Mouse (Mus musculus): ENCODE measurements around the gene Arhgap27. TPM values are rescaled to one million over a fixed set of nuclear protein-coding genes. Genes with fewer than 3 reads are reported as not detected.
A peak's percentile ranks its signal among the peaks of the same experiment; 100 is the strongest.
"Not testable (repeated sequence)": the region's sequence is repeated elsewhere in the genome, so short reads cannot be mapped to it uniquely, and the experiment has no call there.

The Arhgap27 gene
- not detected in 2 replicates for polyA plus RNA-seq (2012; ENCODE audit: insufficient read depth, insufficient read length, low replicate concordance, missing spikeins)

DNA sequence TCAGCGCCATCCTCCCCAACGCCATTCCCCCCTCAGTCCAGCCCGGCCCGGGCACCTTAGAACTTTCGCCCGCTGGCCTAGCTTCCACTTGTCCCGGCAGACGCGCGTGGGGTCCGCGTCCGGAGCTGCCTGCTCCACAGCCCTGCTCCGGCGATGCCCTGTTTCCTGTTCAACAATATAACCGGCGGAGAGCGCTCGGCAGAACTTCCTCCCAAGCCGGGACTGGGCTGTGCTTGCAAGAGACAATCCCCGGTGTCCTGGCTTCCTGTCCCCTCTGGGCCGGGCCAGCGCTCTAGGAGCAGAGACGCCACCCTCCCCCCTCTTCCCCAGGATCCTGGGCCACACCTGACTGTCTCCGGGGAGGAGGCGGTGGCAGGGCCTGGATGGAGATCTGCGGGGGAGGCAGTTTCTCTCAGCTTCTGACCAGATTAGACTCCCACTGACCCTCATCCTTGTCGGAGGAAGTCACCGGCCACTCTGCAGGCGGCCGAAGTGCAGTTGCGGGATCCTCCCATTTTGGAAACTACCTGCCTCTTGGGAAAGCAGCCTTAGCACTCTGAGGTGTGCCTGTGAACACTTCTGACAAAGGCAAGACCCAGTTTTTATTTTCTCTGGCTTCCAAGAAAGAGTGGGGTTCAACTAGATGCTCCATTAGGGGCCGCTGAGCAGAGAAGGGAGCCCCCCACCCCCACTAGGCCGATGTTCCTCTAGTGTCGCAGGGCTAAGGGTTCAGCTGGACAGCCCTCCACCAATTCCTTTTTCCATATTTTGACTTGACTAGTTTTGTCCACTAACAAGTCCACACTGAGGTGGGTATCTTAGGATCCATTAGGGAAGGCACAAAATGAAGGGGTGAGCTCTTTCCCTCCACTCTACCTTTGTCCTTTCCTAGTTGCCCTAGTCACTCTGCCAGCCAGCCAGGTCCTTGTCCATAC lies at the start of gene Arhgap27:
Gene Arhgap27 (minus strand): TSS at position 479 of the 935 bp plus-strand sequence.
- H3K4me3 ChIP-seq (ENCODE audit: insufficient read depth, low read depth, low read length) = peak within 1 kb of the TSS; percentile 60
- TF ChIP-seq CTCF (IDR thresholded peaks at IDR 0.05; ENCODE audit: insufficient read depth, low read depth, low read length) = no peak
- TF ChIP-seq POLR2A (IDR thresholded peaks at IDR 0.05; ENCODE audit: insufficient read depth, low read depth, low read length) = 0 out of 2 replicates have a peak, but pooled peaks have one; percentile 9
- peak within 1 kb of the TSS; percentile 34 for H3K27ac ChIP-seq (ENCODE audit: insufficient read depth, low read depth, low read length)
- WGBS = 4% methylated on average over 35 of the region's 35 CpGs
- peaks cover 40% of the 10 kb centered on the region for H3K4me1 ChIP-seq (ENCODE audit: control insufficient read depth, insufficient read depth, low read length)

DNA sequence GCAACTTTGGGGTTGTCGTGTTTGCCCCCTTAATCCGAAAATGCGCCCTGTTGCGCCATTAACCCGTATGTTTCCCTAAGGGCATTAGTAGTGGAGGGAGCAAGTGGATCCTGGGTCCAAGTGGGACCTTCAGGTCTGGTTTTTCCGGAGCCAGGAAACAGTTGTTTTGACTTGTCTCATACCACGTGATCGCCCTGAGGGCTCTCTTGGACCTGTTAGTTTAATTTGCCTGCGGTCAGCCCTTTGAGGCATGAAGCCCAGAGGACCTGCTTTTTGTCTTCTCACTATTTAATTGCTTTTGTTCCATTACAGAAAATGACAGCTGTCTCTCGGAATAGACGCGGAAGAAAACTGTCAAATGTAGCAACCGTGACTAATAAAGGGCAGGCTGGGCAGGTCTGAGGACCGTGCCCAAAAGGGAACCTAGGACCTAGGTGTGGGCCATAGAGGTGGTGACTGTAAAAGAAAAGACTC lies 49.5 kb upstream of the Arhgap27 start:
- Histone ChIP-seq H3K27ac (ENCODE audit: insufficient read depth, low read depth, low read length) (peak overlapping the region; percentile 61), H3K4me3 (ENCODE audit: insufficient read depth, low read depth, low read length) (peak overlapping the region; percentile 78), H3K4me1 (ENCODE audit: control insufficient read depth, insufficient read depth, low read length) (peaks cover 6% of the 10 kb centered on the region; the same call in 1 of the 2 replicates)
- TF ChIP-seq CTCF (IDR thresholded peaks at IDR 0.05; ENCODE audit: insufficient read depth, low read depth, low read length) = no peak
- no peak for TF ChIP-seq POLR2A (IDR thresholded peaks at IDR 0.05; ENCODE audit: insufficient read depth, low read depth, low read length)
- 4% methylated on average over 14 of the region's 14 CpGs for WGBS

DNA sequence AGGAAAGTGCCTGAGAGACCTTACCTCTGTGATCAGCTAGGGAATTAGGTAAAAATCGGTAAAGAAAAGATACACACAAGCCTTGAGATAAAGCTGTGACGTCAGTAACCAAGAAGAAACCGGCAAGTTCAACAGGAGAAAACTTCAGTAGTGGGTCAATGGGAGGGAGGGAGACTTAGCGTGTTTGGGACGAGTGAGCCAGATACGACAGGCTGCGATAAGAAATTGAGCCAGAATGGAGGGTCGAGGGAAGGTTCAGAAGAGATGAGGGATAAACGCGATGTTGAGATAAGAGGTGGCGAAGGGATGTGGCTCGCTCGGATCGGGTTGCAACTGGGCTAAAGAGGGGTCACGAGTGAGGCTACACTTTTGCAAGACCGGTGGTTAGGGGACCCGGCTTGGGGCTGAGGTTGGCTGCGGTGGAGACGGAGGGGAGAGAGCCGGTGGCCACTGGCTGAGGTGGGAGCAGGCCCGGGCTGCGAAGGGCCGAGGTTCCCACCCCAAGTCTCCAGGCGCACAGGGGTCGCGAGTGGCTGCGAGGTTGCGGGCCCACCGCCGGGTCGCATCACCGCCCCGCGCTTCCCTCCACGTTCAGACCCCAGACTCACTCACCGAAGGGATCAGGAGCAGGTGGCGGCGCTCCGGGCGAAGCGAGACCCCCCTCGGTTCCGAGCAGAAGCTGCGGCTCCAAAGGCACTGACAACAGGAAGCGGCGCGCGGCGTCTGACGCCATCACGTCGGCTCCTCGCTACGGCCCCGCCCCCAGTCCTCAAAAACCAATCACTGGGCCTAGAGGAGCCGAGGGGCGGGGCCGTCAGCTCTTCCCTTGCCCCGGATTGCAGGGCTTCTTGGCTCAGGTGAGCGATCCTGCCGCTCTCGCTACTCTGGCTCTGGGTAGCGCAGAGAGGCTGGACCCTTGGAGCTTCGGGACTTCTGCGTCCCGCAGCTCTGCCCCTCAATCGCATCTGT lies 48.8 kb upstream of the Arhgap27 start, which contains the start of gene Plekhm1:
Gene Plekhm1 (minus strand): TSS at position 707 of the 969 bp plus-strand sequence.
- TF ChIP-seq POLR2A (IDR thresholded peaks at IDR 0.05; ENCODE audit: insufficient read depth, low read depth, low read length) = peak; percentile 79
- TF ChIP-seq CTCF (IDR thresholded peaks at IDR 0.05; ENCODE audit: insufficient read depth, low read depth, low read length) = no peak
- Histone ChIP-seq H3K4me3 (ENCODE audit: insufficient read depth, low read depth, low read length) (peak within 1 kb of the TSS; percentile 78), H3K27ac (ENCODE audit: insufficient read depth, low read depth, low read length) (peak within 1 kb of the TSS; percentile 61), H3K4me1 (ENCODE audit: control insufficient read depth, insufficient read depth, low read length) (peaks cover 6% of the 10 kb centered on the region; the same call in 1 of the 2 replicates)
- under 1% methylated on average over 67 of the region's 67 CpGs for WGBS

DNA sequence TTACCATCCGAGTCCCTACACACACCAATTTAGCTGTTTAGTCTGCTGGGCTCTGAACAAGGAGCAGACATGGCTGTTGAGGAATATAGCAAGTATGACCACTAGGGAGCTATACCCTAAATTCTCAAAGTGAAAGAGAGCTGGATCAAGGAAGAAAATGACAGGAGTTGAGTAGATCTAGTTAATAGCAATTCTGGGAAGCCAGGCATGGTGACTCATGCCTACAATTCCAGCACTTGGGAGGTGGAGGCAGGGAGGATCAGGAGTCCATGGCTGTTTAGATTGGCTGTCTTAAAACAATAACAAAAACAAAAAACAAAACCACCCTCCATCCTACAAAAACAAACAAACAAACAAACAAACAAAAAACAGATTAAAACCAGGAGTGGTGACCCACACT lies 47.8 kb upstream of the Arhgap27 start:
- peaks cover 6% of the 10 kb centered on the region; the same call in 1 of the 2 replicates for H3K4me1 ChIP-seq (ENCODE audit: control insufficient read depth, insufficient read depth, low read length)
- H3K27ac ChIP-seq (ENCODE audit: insufficient read depth, low read depth, low read length) = no peak overlapping the region
- 73% methylated on average over 1 of the region's 1 CpGs for WGBS
- no peak overlapping the region for H3K4me3 ChIP-seq (ENCODE audit: insufficient read depth, low read depth, low read length)
- TF ChIP-seq POLR2A (IDR thresholded peaks at IDR 0.05; ENCODE audit: insufficient read depth, low read depth, low read length) (no peak), CTCF (IDR thresholded peaks at IDR 0.05; ENCODE audit: insufficient read depth, low read depth, low read length) (no peak)

DNA sequence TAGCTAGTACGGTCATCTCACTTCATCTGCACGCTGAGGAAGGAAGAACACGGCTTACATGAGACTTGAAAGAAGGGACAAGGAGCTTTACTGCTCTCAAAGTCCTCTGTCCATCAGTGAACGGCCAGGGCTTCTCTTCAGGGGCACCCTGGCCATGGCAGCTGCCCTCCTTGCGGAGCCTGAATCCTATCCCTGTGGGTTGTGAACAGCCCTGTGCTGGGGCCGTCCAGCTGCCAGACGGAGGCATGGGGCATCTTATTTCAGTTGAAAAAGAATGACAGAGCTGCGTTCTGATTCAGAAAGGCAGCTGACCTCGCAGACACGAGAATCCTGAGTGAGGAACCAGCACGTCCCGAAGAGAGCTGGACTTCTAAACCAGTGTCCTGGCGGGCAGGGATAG lies 45.4 kb upstream of the Arhgap27 start:
- TF ChIP-seq CTCF (IDR thresholded peaks at IDR 0.05; ENCODE audit: insufficient read depth, low read depth, low read length) = no peak
- TF ChIP-seq POLR2A (IDR thresholded peaks at IDR 0.05; ENCODE audit: insufficient read depth, low read depth, low read length) = no peak
- no peak overlapping the region for H3K27ac ChIP-seq (ENCODE audit: insufficient read depth, low read depth, low read length)
- 91% methylated on average over 13 of the region's 13 CpGs for WGBS

DNA sequence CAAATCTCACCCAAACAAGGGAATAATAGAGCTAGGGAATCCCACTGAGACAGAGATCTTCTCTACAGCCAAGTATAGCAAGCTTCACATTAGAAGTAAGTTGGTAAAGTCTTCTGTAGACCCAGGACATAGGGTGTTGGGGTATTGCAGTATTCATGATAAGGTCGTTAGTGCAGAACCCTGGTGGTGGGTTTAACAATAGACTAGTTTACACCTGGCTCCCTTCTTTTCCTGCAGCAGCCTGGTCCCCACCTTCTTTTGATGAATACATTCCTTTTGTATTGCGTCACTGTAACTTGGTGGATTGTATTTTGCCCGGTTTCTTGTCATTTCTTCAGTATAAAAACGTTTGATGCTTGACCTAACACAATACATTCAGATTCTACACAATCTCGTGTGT lies 43.6 kb upstream of the Arhgap27 start:
- not testable (repeated sequence) for H3K27ac ChIP-seq (ENCODE audit: insufficient read depth, low read depth, low read length); H3K4me3 ChIP-seq (ENCODE audit: insufficient read depth, low read depth, low read length); H3K4me1 ChIP-seq (ENCODE audit: control insufficient read depth, insufficient read depth, low read length)
- 49% methylated on average over 5 of the region's 5 CpGs for WGBS

More for the DNA sequence above, 45.4 kb upstream of the Arhgap27 start:
- Histone ChIP-seq H3K4me1 (ENCODE audit: control insufficient read depth, insufficient read depth, low read length) (peaks cover 7% of the 10 kb centered on the region; the same call in 1 of the 2 replicates), H3K4me3 (ENCODE audit: insufficient read depth, low read depth, low read length) (no peak overlapping the region)

DNA sequence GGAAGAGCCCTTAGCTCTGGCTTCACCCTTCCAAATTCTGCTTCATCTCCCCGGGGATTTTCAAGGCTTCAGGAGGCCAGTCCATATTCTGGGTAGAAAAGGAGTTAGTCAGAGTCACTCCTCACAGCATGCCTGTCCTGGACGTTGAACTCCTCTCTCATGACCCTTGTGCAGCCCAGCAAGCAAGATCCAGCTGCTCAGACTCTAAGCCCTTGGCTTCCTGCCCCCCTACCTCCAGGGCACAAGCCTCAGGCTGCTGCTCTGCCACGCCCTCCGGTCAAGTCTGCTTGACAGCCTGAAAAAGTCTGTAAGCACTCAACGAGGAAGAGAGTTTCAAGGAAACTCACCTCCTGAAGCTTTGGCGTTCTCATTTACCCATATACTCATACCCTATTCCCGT lies 43.1 kb upstream of the Arhgap27 start:
- TF ChIP-seq POLR2A (IDR thresholded peaks at IDR 0.05; ENCODE audit: insufficient read depth, low read depth, low read length) (no peak), CTCF (IDR thresholded peaks at IDR 0.05; ENCODE audit: insufficient read depth, low read depth, low read length) (no peak)
- Histone ChIP-seq H3K4me1 (ENCODE audit: control insufficient read depth, insufficient read depth, low read length) (peaks cover 10% of the 10 kb centered on the region; the same call in 1 of the 2 replicates), H3K4me3 (ENCODE audit: insufficient read depth, low read depth, low read length) (no peak overlapping the region), H3K27ac (ENCODE audit: insufficient read depth, low read depth, low read length) (no peak overlapping the region)
- 70% methylated on average over 7 of the region's 7 CpGs for WGBS

DNA sequence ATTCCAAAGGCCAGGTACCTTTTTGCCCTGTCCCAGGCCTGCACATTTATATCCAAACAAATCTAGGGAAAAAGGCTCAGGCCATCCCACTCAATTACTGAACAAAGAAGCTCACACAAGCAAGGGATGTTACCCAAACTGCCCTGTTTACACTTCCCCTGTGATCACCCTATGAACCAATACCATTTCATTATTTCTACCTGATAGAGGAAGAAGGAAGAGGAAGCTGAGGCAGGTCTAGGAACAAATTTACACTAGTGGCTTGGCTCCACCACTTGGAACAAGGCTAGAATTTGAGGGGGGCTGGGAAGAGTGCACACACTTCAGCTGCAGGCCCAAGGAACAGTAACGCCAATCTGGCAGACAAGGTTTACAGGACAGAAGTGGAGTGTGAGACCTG lies 42.3 kb upstream of the Arhgap27 start:
- H3K27ac ChIP-seq (ENCODE audit: insufficient read depth, low read depth, low read length) = no peak overlapping the region
- H3K4me1 ChIP-seq (ENCODE audit: control insufficient read depth, insufficient read depth, low read length) = peaks cover 10% of the 10 kb centered on the region; the same call in 1 of the 2 replicates
- TF ChIP-seq CTCF (IDR thresholded peaks at IDR 0.05; ENCODE audit: insufficient read depth, low read depth, low read length) = no peak
- TF ChIP-seq POLR2A (IDR thresholded peaks at IDR 0.05; ENCODE audit: insufficient read depth, low read depth, low read length) = no peak
- H3K4me3 ChIP-seq (ENCODE audit: insufficient read depth, low read depth, low read length) = no peak overlapping the region
- WGBS = 85% methylated on average over 1 of the region's 1 CpGs
